Mouse (Mus musculus): Measurements from ENCODE around the gene Zfp598. TPM values are rescaled to one million over a fixed set of nuclear protein-coding genes. Genes with fewer than 3 reads are reported as not detected.
A peak's percentile ranks its signal among the peaks of the same experiment; 100 is the strongest.

Gene Zfp598
- total RNA-seq, 2 experiments from 2014 or later: 16.4 to 17.2 TPM

DNA sequence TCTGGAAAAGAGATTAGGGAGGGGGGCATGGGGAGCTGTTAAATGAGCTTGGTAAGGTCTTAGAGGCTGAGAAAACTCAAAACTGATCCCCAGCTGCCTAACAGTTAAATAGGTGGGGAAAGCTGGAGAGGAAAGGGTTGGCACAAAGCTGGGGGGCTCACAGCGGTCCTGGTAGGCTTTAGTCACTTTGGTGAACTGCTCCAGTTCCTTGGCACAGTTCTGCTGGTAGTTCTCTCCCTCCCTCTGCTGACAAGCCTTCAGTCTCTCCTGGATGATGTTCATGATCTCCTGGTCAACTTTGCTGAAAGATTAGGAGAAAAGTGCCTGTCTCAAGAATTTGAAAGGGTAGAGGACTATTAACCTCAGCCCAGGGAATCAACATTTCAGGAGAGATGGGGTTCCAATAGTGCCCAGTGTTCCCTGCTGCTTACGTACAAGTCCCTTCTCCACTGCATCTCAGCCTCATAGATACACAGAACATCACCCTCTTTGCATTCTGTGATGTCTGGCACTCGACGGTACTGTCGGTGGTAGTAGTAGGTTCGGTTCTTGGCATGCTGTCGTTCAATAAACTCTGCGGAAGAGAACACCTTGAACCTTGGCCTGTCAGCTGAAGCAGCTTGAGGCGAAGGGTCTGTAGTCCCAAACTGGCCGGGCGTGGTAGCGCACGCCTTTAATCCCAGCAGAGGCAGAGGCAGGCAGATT, 52.9 kb downstream of the Zfp598 start:
- DNase-seq: no peak

DNA sequence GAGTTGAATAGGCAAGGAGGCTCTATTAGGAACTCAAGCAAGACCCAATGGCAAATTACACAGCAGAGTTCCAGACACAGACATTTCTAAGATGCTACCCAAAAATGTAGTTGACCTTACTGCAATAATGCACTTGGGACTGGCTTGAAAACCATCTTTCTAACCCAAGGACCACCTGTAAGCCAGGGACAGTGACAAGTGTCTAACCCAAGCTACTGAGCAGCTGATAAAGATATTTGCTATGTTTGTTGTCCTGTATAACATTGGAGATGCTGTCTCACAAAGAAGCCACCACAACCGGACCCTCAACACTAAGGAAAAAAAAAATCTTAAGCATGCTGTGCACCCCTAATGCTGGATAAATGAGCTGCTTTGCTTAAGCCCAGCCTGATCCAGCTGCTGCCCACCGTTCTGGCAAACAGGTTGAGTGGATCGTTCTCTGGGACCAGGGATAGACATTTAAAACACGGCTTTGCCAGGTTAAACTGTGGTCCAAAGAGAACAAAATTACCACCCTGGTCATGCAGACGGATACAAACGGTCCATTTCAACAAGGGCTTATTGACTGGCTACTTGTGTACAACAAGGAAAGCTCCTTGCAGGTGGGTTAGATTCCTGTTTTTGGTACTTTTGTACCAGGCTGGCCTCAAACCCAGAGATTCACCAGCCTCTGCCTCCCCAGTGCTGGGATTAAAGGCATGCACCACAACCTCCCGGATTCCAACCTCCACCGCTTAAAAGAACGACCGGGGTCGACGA, 53.8 kb downstream of the Zfp598 start:
- DNase-seq: no peak

DNA sequence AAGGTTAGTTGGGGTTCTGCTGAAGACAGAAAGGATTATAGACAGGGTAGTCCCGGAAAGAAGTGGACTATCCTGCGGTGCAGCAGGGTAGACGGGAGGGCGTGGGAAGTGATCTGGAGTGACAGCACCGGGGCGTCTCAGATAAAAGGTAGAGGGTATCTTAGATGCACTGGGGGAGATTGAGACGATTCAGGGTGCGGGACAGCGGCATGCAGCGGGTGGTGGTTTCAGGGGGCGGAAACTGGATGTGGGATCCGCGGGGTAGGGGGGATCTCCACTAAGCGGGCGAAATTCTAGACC, 54.3 kb downstream of the Zfp598 start:
- no peak for DNase-seq

DNA sequence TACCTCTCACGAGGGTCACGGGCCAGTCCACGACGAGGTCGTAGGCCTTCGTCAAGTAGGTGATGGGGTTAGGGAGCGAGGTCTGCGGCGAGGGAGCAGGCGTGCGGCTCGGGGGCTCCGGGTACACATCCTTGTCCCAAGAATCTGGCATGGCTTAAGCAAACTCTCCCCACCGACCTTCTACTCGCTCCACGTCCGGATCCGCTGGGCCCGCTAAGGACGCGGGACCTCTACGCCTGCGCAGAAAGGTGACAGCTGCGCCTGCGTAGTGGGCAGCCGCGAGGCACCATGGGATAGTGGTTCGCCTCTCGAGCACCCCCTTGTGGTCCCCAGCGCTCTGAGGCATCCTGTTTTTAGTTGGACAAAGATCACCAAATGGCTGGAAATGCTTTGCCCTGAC, 54.7 kb downstream of the Zfp598 start, which contains the start of gene Ndufb10:
TSS of gene Ndufb10 (minus strand) at position 295 of the 400 bp plus-strand sequence.
- DNase-seq: peak; percentile 96 to 98

DNA sequence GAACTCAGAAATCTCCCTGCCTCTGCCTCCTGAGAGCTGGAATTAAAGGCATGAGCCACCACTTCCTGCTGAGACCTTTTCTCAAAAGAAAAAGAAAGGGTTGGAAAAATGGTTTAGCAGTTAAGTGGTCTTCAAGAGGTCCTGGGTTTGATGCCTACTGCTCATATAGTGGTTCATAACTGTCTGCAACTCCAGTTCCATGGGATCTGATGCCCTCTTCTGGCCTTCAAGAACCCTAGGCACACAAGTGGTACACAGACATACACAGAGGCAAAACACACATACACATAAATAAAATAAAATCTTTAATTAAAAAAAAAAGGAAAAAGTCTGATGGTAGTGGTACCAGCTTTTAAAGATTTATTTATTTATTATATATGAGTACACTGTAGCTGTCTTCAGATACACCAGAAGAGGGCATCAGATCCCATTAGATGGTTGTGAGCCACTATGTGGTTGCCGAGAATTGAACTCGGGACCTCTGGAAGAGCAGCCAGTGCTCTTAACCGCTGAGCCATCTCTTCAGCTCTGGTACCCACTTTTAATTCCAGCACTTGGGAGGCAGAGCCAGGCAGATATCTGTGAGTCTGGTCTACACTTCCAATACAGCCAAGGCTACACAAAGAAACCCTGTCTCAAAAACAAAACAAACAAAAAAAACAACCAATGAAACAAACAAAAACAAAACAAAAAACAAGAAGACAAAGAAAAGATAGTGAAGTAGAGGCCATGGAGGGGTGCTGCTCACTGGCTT, 56.3 kb downstream of the Zfp598 start:
- DNase-seq: no peak

DNA sequence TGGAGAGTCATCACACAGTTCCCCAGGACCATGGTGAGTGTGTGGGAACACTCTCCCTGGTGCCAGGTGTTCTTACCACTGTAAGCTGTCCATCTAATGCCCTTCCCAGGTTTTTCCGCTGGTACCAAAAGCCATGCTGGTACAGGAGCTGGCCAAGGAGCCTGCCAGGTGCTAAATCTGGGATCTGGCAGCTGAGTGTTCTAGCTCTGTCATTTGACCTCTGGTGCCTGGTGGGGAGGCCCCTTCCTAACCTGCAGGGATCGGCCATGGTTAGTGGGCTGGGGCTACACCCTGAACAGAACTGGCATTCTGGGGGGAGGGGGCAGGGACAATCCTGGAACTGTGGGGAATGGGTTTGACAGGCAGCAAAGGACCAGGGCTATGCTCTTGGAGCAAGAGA, 58.1 kb downstream of the Zfp598 start, which contains the start of gene Rpl3l:
TSS of gene Rpl3l (plus strand) at position 203 of the 400 bp plus-strand sequence.
- peak; percentile 66 to 75 for DNase-seq

DNA sequence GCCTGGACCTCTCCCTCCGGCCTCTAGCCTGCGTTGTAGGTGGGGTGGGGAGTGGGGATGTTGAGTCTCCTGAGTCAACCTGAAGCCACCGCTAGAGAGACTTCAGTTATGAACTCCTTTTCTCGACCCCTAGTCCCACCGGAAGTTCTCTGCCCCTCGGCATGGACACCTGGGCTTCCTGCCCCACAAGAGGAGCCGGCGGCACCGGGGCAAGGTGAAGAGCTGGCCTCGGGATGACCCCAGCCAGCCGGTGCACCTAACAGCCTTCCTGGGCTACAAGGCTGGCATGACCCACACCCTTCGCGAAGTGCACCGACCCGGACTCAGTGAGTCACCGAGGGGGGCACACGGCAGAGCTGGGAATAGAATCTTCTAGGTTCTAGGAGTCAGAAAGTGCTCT, 58.7 kb downstream of the Zfp598 start:
- no peak for DNase-seq

DNA sequence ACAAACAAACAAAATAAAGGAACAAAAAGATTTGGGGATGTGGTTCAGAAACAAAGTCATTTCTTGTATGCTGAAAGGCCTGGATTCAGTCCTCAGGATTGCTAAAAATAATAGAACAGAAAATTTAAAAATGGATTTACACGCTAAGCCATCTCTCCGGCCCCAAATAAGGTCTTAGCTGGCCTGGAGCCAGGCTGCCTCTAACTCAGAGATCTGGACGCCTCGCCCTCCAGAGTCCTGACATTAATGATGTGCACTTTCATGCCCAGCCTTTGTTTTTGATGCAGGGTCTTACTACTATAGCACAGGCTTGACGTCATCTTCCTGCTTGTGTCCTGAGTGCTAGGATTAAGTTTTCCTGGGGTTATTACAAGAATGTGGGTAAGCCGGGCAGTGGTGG, 59.6 kb downstream of the Zfp598 start:
- peak in 1 of 2 experiments; percentile 47 for DNase-seq

DNA sequence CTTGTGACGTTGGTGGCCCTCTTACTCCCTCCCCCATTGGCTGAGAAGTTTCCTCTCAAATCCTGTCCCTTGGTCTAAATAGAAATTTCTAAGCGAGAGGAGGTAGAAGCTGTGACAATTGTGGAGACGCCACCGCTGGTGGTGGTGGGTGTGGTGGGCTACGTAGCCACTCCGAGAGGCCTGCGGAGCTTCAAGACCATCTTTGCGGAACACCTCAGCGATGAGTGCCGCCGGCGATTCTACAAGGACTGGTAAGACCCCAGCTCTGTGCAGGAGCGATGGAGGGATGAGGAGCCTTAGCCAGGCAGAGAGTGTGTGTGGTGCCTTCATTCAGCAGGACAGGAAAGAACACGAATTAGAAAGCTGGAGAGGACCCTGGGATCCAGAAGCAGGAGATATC, 61.3 kb downstream of the Zfp598 start:
- no peak for DNase-seq

Other genes starting within 250 kb of the Zfp598 start
- 100 to 1,000 TPM; 472 to 487 TPM for gene Eci1, start 243.0 kb upstream of the Zfp598 start, total RNA-seq (2021)
- gene Dnase1l2, start 226.6 kb upstream of the Zfp598 start, total RNA-seq (2021): 1 to 10 TPM in 1 of 2 experiments, under 1 TPM in 1; 0.69 to 1.5 TPM
- 10 to 100 TPM in 1 of 2 experiments, 1 to 10 TPM in 1; 9.8 to 10.1 TPM for gene E4f1, start 199.4 kb upstream of the Zfp598 start, total RNA-seq (2021)
- 10 to 100 TPM; 40.1 to 43.5 TPM for gene Pgp, start 199.3 kb upstream of the Zfp598 start, total RNA-seq (2021)
- not detected for gene Bricd5, start 195.8 kb upstream of the Zfp598 start, total RNA-seq (2021)
- 10 to 100 TPM in 1 of 2 experiments, 1 to 10 TPM in 1; 8.1 to 10.3 TPM for gene Mlst8, start 190.6 kb upstream of the Zfp598 start, total RNA-seq (2021)
- under 1 TPM; 0.15 to 0.20 TPM for gene Caskin1, start 181.1 kb upstream of the Zfp598 start, total RNA-seq (2021)
- 10 to 100 TPM; 35.8 to 38.5 TPM for gene Traf7, start 141.7 kb upstream of the Zfp598 start, total RNA-seq (2021)
- gene Rab26, start 135.5 kb upstream of the Zfp598 start, total RNA-seq (2021): not detected
- gene Pkd1, start 119.9 kb upstream of the Zfp598 start, total RNA-seq (2021): 10 to 100 TPM; 34.1 to 34.5 TPM
- 100 to 1,000 TPM; 104 to 108 TPM for gene Tsc2, start 37.1 kb upstream of the Zfp598 start, total RNA-seq (2021)
- gene Nthl1, start 37.0 kb upstream of the Zfp598 start, total RNA-seq (2021): 1 to 10 TPM; 2.6 to 3.1 TPM
- 100 to 1,000 TPM in 1 of 2 experiments, 10 to 100 TPM in 1; 88.2 to 103 TPM for gene Slc9a3r2, start 19.4 kb upstream of the Zfp598 start, total RNA-seq (2021)
- not detected for gene Npw, start 11.2 kb upstream of the Zfp598 start, total RNA-seq (2021)
- gene Syngr3, start 20.3 kb downstream of the Zfp598 start, total RNA-seq (2021): under 1 TPM in 1 of 2 experiments, not detected in 1; 0.17 TPM
- gene Gfer, start 26.5 kb downstream of the Zfp598 start, total RNA-seq (2021): 10 to 100 TPM; 24.0 to 24.3 TPM
- under 1 TPM; 0.77 to 0.99 TPM for gene Noxo1, start 26.5 kb downstream of the Zfp598 start, total RNA-seq (2021)
- gene Tbl3, start 38.0 kb downstream of the Zfp598 start, total RNA-seq (2021): 10 to 100 TPM; 18.0 to 20.1 TPM
- gene Rnf151, start 48.4 kb downstream of the Zfp598 start, total RNA-seq (2021): not detected
- 100 to 1,000 TPM; 701 to 738 TPM for gene Rps2, start 48.4 kb downstream of the Zfp598 start, total RNA-seq (2021)
- 1,000 to 10,000 TPM in 1 of 2 experiments, 100 to 1,000 TPM in 1; 976 to 1,178 TPM for gene Ndufb10, start 54.8 kb downstream of the Zfp598 start, total RNA-seq (2021)
- gene Rpl3l, start 58.1 kb downstream of the Zfp598 start, total RNA-seq (2021): 100 to 1,000 TPM; 390 to 433 TPM
- 100 to 1,000 TPM; 181 to 183 TPM for gene Msrb1, start 67.0 kb downstream of the Zfp598 start, total RNA-seq (2021)
- gene Hs3st6, start 83.3 kb downstream of the Zfp598 start, total RNA-seq (2021): under 1 TPM in 1 of 2 experiments, not detected in 1; 0.33 TPM
- gene Meiob, start 134.6 kb downstream of the Zfp598 start, total RNA-seq (2021): under 1 TPM in 1 of 2 experiments, not detected in 1; 0.15 TPM
- gene Hagh, start 170.5 kb downstream of the Zfp598 start, total RNA-seq (2021): 10 to 100 TPM; 86.0 to 91.0 TPM
- 10 to 100 TPM; 92.1 to 96.6 TPM for gene Fahd1, start 180.7 kb downstream of the Zfp598 start, total RNA-seq (2021)
- gene Igfals, start 196.3 kb downstream of the Zfp598 start, total RNA-seq (2021): 10 to 100 TPM; 12.0 to 12.4 TPM
- gene Nubp2, start 216.7 kb downstream of the Zfp598 start, total RNA-seq (2021): 10 to 100 TPM; 20.0 to 21.3 TPM
- gene Spsb3, start 217.0 kb downstream of the Zfp598 start, total RNA-seq (2021): 10 to 100 TPM; 28.1 to 34.0 TPM
- gene Eme2, start 225.4 kb downstream of the Zfp598 start, total RNA-seq (2021): 10 to 100 TPM; 18.4 to 22.3 TPM
- gene Mrps34, start 225.4 kb downstream of the Zfp598 start, total RNA-seq (2021): 100 to 1,000 TPM in 1 of 2 experiments, 10 to 100 TPM in 1; 99.9 to 125 TPM
- 10 to 100 TPM; 33.8 to 36.0 TPM for gene Nme3, start 226.8 kb downstream of the Zfp598 start, total RNA-seq (2021)

Measured in heart, adult 18-20 months (tissue).